Mouse (Mus musculus) adrenal gland, postnatal 36 days (tissue): ENCODE data around the gene Prdx5. TPM values are rescaled to one million over a fixed set of nuclear protein-coding genes. Genes with fewer than 3 reads are reported as not detected.

ENCODE experiments used
- DNase-seq, 2 experiments: peaks; one replicate each; pipeline ENCODE4 v3.0.0; 2021; ENCODE audit warnings: mixed read lengths in 1 of 2
- total RNA-seq, 2 experiments: library from RNA; stranded (reverse); gene quantifications; 2 replicates each; pipeline ENCODE4 v1.2.3; 2021

Prdx5 gene
- total RNA-seq, 2 experiments from 2014 or later = 254 to 293 TPM

- DNase-seq = no peak
Measured at GRCm38 (mm10) chr19:6937541-6938465, 27.9 kb upstream of the Prdx5 start.

- DNase-seq = peak in 1 of 2 experiments; percentile 29
Measured at GRCm38 (mm10) chr19:6936299-6936698, 26.4 kb upstream of the Prdx5 start.

GRCm38 (mm10) chr19:6934195-6934977, 24.5 kb upstream of the Prdx5 start, which contains the start of gene Kcnk4:
Kcnk4 (minus strand) TSS chr19:6934515.
- no peak for DNase-seq

- DNase-seq = peak; percentile 26 to 49
Measured at GRCm38 (mm10) chr19:6933436-6934194, 23.7 kb upstream of the Prdx5 start.

GRCm38 (mm10) chr19:6933102-6933435, 23.2 kb upstream of the Prdx5 start:
- no peak for DNase-seq

GRCm38 (mm10) chr19:6932018-6932417, 22.1 kb upstream of the Prdx5 start:
- peak in 1 of 2 experiments; percentile 2 for DNase-seq

GRCm38 (mm10) chr19:6931002-6931401, 21.1 kb upstream of the Prdx5 start:
- DNase-seq = no peak

- no peak for DNase-seq
Measured at GRCm38 (mm10) chr19:6928080-6928479, 18.2 kb upstream of the Prdx5 start.

GRCm38 (mm10) chr19:6926559-6927255, 16.8 kb upstream of the Prdx5 start:
- DNase-seq = peak; percentile 38 to 55

- no peak for DNase-seq
Measured at GRCm38 (mm10) chr19:6925611-6926329, 15.9 kb upstream of the Prdx5 start.

- DNase-seq = no peak
Measured at GRCm38 (mm10) chr19:6925307-6925573, 15.3 kb upstream of the Prdx5 start, which contains the start of gene Catsperz. Catsperz (minus strand) TSS chr19:6925380.

GRCm38 (mm10) chr19:6924461-6925306, 14.8 kb upstream of the Prdx5 start:
- DNase-seq = peak; percentile 90 to 95

GRCm38 (mm10) chr19:6922901-6923735, 13.2 kb upstream of the Prdx5 start:
- no peak for DNase-seq

GRCm38 (mm10) chr19:6921647-6922567, 12.0 kb upstream of the Prdx5 start, which contains the start of gene Esrra:
Esrra (minus strand) TSS chr19:6921813.
- DNase-seq = peak; percentile 100

- peak; percentile 56 to 61 for DNase-seq
Measured at GRCm38 (mm10) chr19:6920741-6921636, 11.1 kb upstream of the Prdx5 start.

GRCm38 (mm10) chr19:6919876-6920740, 10.2 kb upstream of the Prdx5 start:
- peak; percentile 69 to 71 for DNase-seq
